ENCODE assay signal across 21 mouse cellular contexts in the genomic region with DNA sequence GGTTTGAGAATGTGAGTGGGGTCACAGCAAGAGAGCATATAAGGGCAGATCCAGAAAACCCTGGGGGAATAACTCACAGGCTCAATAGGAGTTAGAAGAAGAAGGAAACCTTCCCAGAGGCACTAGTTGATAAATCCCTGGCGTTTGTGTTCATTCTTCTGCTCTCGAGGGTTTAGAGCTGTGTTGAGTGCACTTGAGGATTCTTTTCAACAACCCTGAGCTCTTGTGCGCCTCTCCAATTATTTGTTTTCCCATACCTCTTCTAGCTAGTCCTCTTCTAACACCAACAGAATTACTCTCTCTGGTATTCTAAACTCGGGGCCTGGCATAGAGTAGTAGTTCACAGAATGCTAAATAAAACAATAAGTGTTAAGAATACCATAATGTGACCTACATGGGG.
DNase-seq lines count a peak whose midpoint lies in the region; ATAC-seq lines count a peak whose summit lies in the region.
"Had no signal": no experiment of that assay in that cellular context is flagged by ENCODE, and none has a peak within 500 bp of the region (broad histone marks: within the 10 kb centered on the region; RNA-seq: fewer than 3 reads in every experiment).

No protein-coding gene starts in this region.

- peak; percentile 25 for DNase-seq in lung, postnatal 14 days
- DNase-seq in kidney, adult 11 months, result no peak
- DNase-seq in cerebellum, postnatal 14 days, result no peak
- DNase-seq in kidney, adult 8-10 months, result no peak
- DNase-seq in urinary bladder, postnatal 14 days (ENCODE audit: low spot score), result no peak
- DNase-seq: adrenal gland, adult 8-10 months; adrenal gland, postnatal 25 days; cerebellum, adult 11-12 months; cerebellum, adult 8-10 months; cerebellum, postnatal 10 days; gastrocnemius, postnatal 10 days; gastrocnemius, postnatal 36 days had no signal

- H3K4me3 ChIP-seq in neural tube, embryonic 13.5 days, result no peak overlapping the region
- no peak overlapping the region for H3K4me3 ChIP-seq in neural tube, embryonic 15.5 days (replicated peaks)
- H3K4me3 ChIP-seq in lung, embryonic 16.5 days (ENCODE audit: low read length), result no peak overlapping the region
- H3K4me3 ChIP-seq: forebrain, embryonic 10.5 days; forebrain, embryonic 13.5 days; hindbrain, embryonic 12.5 days had no signal

- WGBS in neural tube, embryonic 13.5 days, result 72% methylated on average over 4 of the region's 4 CpGs
- 83% methylated on average over 4 of the region's 4 CpGs for WGBS in neural tube, embryonic 15.5 days
- WGBS in lung, embryonic 16.5 days, result 31% methylated on average over 4 of the region's 4 CpGs

- no peak overlapping the region for H3K4me2 ChIP-seq in neural tube, embryonic 13.5 days
- no peak overlapping the region for H3K4me2 ChIP-seq in neural tube, embryonic 15.5 days
- no peak overlapping the region for H3K4me2 ChIP-seq in lung, embryonic 16.5 days (ENCODE audit: low read depth, low read length)
- H3K4me2 ChIP-seq: forebrain, embryonic 13.5 days; heart, embryonic 11.5 days; hindbrain, embryonic 12.5 days had no signal

- H3K36me3 ChIP-seq in neural tube, embryonic 13.5 days, result no peaks in the 10 kb centered on the region
- H3K36me3 ChIP-seq in neural tube, embryonic 15.5 days, result no peaks in the 10 kb centered on the region
- no peaks in the 10 kb centered on the region for H3K36me3 ChIP-seq in lung, embryonic 16.5 days (ENCODE audit: control insufficient read depth, insufficient read depth, low read length)
- H3K36me3 ChIP-seq: forebrain, embryonic 10.5 days; hindbrain, embryonic 12.5 days had no signal

- H3K27me3 ChIP-seq in neural tube, embryonic 13.5 days, result no peaks in the 10 kb centered on the region
- H3K27me3 ChIP-seq in neural tube, embryonic 15.5 days (replicated peaks), result no peaks in the 10 kb centered on the region
- H3K27me3 ChIP-seq in lung, embryonic 16.5 days (ENCODE audit: control insufficient read depth, insufficient read depth, low read depth, low read length), result peaks cover 2% of the 10 kb centered on the region; the same call in 1 of the 2 replicates
- H3K27me3 ChIP-seq: forebrain, embryonic 13.5 days; hindbrain, embryonic 12.5 days had no signal

- 0 out of 2 replicates have a peak, but pooled peaks have one; percentile 3 for ATAC-seq in neural tube, embryonic 13.5 days (ENCODE audit: low read depth)
- no peak for ATAC-seq in neural tube, embryonic 15.5 days (ENCODE audit: low FRiP score)
- peak; percentile 93 for ATAC-seq in lung, embryonic 16.5 days (ENCODE audit: low read depth)
- ATAC-seq: activated CD4-positive, CD25-positive, alpha-beta regulatory T cell, adult 4 months; forebrain, embryonic 13.5 days; forebrain, embryonic 16.5 days had no signal

- no peak overlapping the region for H3K9ac ChIP-seq in neural tube, embryonic 13.5 days
- H3K9ac ChIP-seq in neural tube, embryonic 15.5 days (replicated peaks), result no peak overlapping the region
- no peak overlapping the region for H3K9ac ChIP-seq in lung, embryonic 16.5 days (ENCODE audit: low read length)
- H3K9ac ChIP-seq: forebrain, embryonic 13.5 days; hindbrain, embryonic 12.5 days had no signal

- H3K4me1 ChIP-seq in neural tube, embryonic 13.5 days (replicated peaks), result peaks cover 6% of the 10 kb centered on the region; the same call in 1 of the 2 replicates
- H3K4me1 ChIP-seq in neural tube, embryonic 15.5 days, result no peaks in the 10 kb centered on the region
- peaks cover 2% of the 10 kb centered on the region; the same call in 1 of the 2 replicates for H3K4me1 ChIP-seq in lung, embryonic 16.5 days (replicated peaks; ENCODE audit: control insufficient read depth, insufficient read depth, low read length)
- H3K4me1 ChIP-seq: forebrain, embryonic 10.5 days; forebrain, embryonic 13.5 days; hindbrain, embryonic 12.5 days had no signal

- no peaks in the 10 kb centered on the region for H3K9me3 ChIP-seq in neural tube, embryonic 13.5 days
- H3K9me3 ChIP-seq in neural tube, embryonic 15.5 days (replicated peaks), result no peaks in the 10 kb centered on the region
- no peaks in the 10 kb centered on the region for H3K9me3 ChIP-seq in lung, embryonic 16.5 days (ENCODE audit: control insufficient read depth, low read length)
- H3K9me3 ChIP-seq: forebrain, embryonic 10.5 days; forebrain, embryonic 13.5 days; hindbrain, embryonic 12.5 days had no signal

- H3K27ac ChIP-seq in neural tube, embryonic 13.5 days (replicated peaks), result 0 out of 2 replicates have a peak overlapping the region, but pooled peaks have one; percentile 14
- H3K27ac ChIP-seq in neural tube, embryonic 15.5 days (replicated peaks), result no peak overlapping the region
- H3K27ac ChIP-seq in lung, embryonic 16.5 days (ENCODE audit: low read length), result no peak overlapping the region
- H3K27ac ChIP-seq: forebrain, embryonic 10.5 days; forebrain, embryonic 13.5 days; hindbrain, embryonic 12.5 days had no signal
